In genomic region chr4:126486217-126486616, GRCm38 (mm10) we compare ENCODE assay signal across 23 mouse cellular contexts. TPM values are rescaled to one million over a fixed set of nuclear protein-coding genes. Genes with fewer than 3 reads are reported as not detected.
DNase-seq lines count a peak whose midpoint lies in the region; ATAC-seq and TF ChIP-seq lines count a peak whose summit lies in the region.
"Had no signal": no experiment of that assay in that cellular context is flagged by ENCODE, and none has a peak within 500 bp of the region (broad histone marks: within the 10 kb centered on the region; RNA-seq: fewer than 3 reads in every experiment).

No protein-coding gene starts in this region.

- no peak overlapping the region for H3K4me3 ChIP-seq in layer of hippocampus, adult 2 months
- H3K4me3 ChIP-seq in cortical plate, adult 2 months (ENCODE audit: insufficient read depth, low read length): no peak overlapping the region
- H3K4me3 ChIP-seq: embryonic facial prominence, embryonic 12.5 days; embryonic facial prominence, embryonic 15.5 days; hindbrain, embryonic 10.5 days; hindbrain, embryonic 13.5 days; intestine, embryonic 15.5 days had no signal

- peak; percentile 55; the same call in 1 of the 2 replicates for ATAC-seq in frontal cortex, adult (ENCODE audit: low TSS enrichment)
- ATAC-seq: forebrain, embryonic 14.5 days; forebrain, postnatal 0 days; hindbrain, embryonic 16.5 days; intestine, embryonic 15.5 days; Patski had no signal

- no peak overlapping the region for H3K27ac ChIP-seq in layer of hippocampus, adult 2 months
- H3K27ac ChIP-seq in cortical plate, adult 2 months (ENCODE audit: insufficient read depth, low read length): no peak overlapping the region
- H3K27ac ChIP-seq: embryonic facial prominence, embryonic 12.5 days; embryonic facial prominence, embryonic 15.5 days; hindbrain, embryonic 10.5 days; hindbrain, embryonic 13.5 days; intestine, embryonic 15.5 days had no signal

- DNase-seq in frontal cortex, postnatal 25 days (ENCODE audit: low spot score in 2 of 2): no peak
- DNase-seq in layer of hippocampus, adult 2 months (ENCODE audit: low spot score in 2 of 2): no peak
- no peak for DNase-seq in layer of hippocampus, postnatal 10 days (ENCODE audit: low spot score in 2 of 2)
- DNase-seq in testis, postnatal 14 days (ENCODE audit: low spot score): no peak
- DNase-seq: adrenal gland, postnatal 10 days; adrenal gland, postnatal 36 days; cerebellum, adult 11 months; cerebellum, adult 2 months; cerebellum, postnatal 14 days; forebrain, postnatal 0 days; gastrocnemius, postnatal 10 days; gastrocnemius, postnatal 36 days; heart, postnatal 36 days had no signal

- TF ChIP-seq CTCF in layer of hippocampus, adult 2 months (conservative IDR thresholded peaks at IDR 0.05): peak; percentile 62
- TF ChIP-seq CTCF in cortical plate, adult 2 months (IDR thresholded peaks at IDR 0.05; ENCODE audit: extremely low read depth, insufficient read depth, low read length): peak; percentile 24

- no peak for TF ChIP-seq POLR2A in cortical plate, adult 2 months (IDR thresholded peaks at IDR 0.05; ENCODE audit: extremely low read depth, insufficient read depth, low read length)

- peaks cover 2% of the 10 kb centered on the region; the same call in 1 of the 2 replicates for H3K4me1 ChIP-seq in cortical plate, adult 2 months (ENCODE audit: control insufficient read depth, insufficient read depth, low read length)
- H3K4me1 ChIP-seq: embryonic facial prominence, embryonic 12.5 days; embryonic facial prominence, embryonic 15.5 days; hindbrain, embryonic 10.5 days; hindbrain, embryonic 13.5 days; intestine, embryonic 15.5 days had no signal

RNA-seq across cellular contexts. Expression of gene Ago1, which starts 17.8 kb away (rescaled TPM):
- total RNA-seq in layer of hippocampus, adult 2 months (2021): 10 to 100 TPM; 63.1 to 64.0 TPM
- 10 to 100 TPM; 80.6 to 83.2 TPM for total RNA-seq in layer of hippocampus, postnatal 10 days (2021)
- polyA plus RNA-seq in cortical plate, adult 2 months (2012; rRNA removed): 28.0 and 31.8 TPM in 2 replicates

RNA-seq across cellular contexts. Expression of gene Ago4, which starts 47.1 kb away (rescaled TPM):
- 1 to 10 TPM; 7.5 to 9.5 TPM for total RNA-seq in layer of hippocampus, adult 2 months (2021)
- total RNA-seq in layer of hippocampus, postnatal 10 days (2021): 1 to 10 TPM; 6.9 to 8.4 TPM
- polyA plus RNA-seq in cortical plate, adult 2 months (2012; rRNA removed): 5.6 and 6.5 TPM in 2 replicates

RNA-seq across cellular contexts. Expression of gene Ago3, which starts 56.9 kb away (rescaled TPM):
- 10 to 100 TPM; 39.3 to 50.5 TPM for total RNA-seq in layer of hippocampus, adult 2 months (2021)
- total RNA-seq in layer of hippocampus, postnatal 10 days (2021): 10 to 100 TPM; 29.0 to 36.1 TPM
- polyA plus RNA-seq in cortical plate, adult 2 months (2012; rRNA removed): 11.3 and 11.4 TPM in 2 replicates
